Comparison of ENCODE assay signal across 16 mouse cellular contexts in the genomic region with DNA sequence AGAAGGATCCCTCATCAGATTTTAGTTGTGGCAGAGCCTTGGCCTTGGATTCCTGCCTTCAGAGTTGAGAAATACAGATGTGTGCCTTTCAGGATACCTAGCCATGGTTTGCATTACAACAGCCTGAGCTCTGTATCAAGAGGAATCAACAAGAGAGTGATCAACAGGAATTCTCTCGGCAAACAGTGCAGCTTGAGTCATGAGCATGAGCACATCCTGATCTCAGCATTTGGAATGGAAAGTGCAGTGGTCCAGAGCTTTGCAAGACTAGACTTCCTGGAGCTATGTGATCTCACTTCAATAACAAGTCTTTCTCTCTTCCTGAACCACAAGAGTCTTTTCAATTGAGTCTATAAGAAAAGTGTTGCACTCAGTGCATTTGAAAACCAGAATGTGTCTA.
"Had no signal": no experiment of that assay in that cellular context is flagged by ENCODE, and none has a peak within 500 bp of the region (broad histone marks: within the 10 kb centered on the region; RNA-seq: fewer than 3 reads in every experiment).

No protein-coding gene starts in this region.

- H3K27me3 ChIP-seq: neural tube, embryonic 13.5 days; neural tube, embryonic 15.5 days; stomach, embryonic 15.5 days had no signal

- H3K27ac ChIP-seq: neural tube, embryonic 13.5 days; neural tube, embryonic 15.5 days; stomach, embryonic 15.5 days; stomach, postnatal 0 days had no signal

- H3K4me1 ChIP-seq: neural tube, embryonic 13.5 days; neural tube, embryonic 15.5 days; stomach, embryonic 15.5 days had no signal

- H3K4me2 ChIP-seq: neural tube, embryonic 13.5 days; neural tube, embryonic 15.5 days; stomach, embryonic 15.5 days had no signal

- H3K9me3 ChIP-seq: neural tube, embryonic 13.5 days; neural tube, embryonic 15.5 days; stomach, embryonic 15.5 days had no signal

- H3K36me3 ChIP-seq: neural tube, embryonic 13.5 days; neural tube, embryonic 15.5 days; stomach, embryonic 15.5 days had no signal

- DNase-seq: retina, postnatal 1 day; right cerebral cortex, adult 18-20 months; right cerebral cortex, postnatal 14 days; right cerebral cortex, postnatal 25 days; right cerebral cortex, postnatal 4 days; spleen, adult 18-20 months; thymus, adult 18-20 months; thymus, adult 2 months; thymus, postnatal 14 days; thymus, postnatal 25 days; thymus, postnatal 36 days; thymus, postnatal 4 days had no signal

- H3K4me3 ChIP-seq: neural tube, embryonic 13.5 days; neural tube, embryonic 15.5 days; stomach, embryonic 15.5 days had no signal

- H3K9ac ChIP-seq: neural tube, embryonic 13.5 days; neural tube, embryonic 15.5 days; stomach, embryonic 15.5 days had no signal
